Mouse (Mus musculus) A20 (cell line): ENCODE measurements around the gene Dag1.
A peak's percentile ranks its signal among the peaks of the same experiment; 100 is the strongest.

Experiments
- DNase-seq: peaks from one replicate; pipeline ENCODE4 v3.0.0-alpha.2; 2011; ENCODE audit warnings: low read depth, low spot score

Dag1 gene

GRCm38 (mm10) chr9:108188511-108188910, 75.2 kb downstream of the Dag1 start:
- DNase-seq: no peak

GRCm38 (mm10) chr9:108187616-108188015, 76.1 kb downstream of the Dag1 start:
- no peak for DNase-seq

GRCm38 (mm10) chr9:108185786-108186185, 78.0 kb downstream of the Dag1 start:
- no peak for DNase-seq

- DNase-seq: no peak
Measured at GRCm38 (mm10) chr9:108183531-108183994, 80.2 kb downstream of the Dag1 start.

- no peak for DNase-seq
Measured at GRCm38 (mm10) chr9:108182806-108183506, 80.8 kb downstream of the Dag1 start.

- DNase-seq: no peak
Measured at GRCm38 (mm10) chr9:108178391-108178790, 85.4 kb downstream of the Dag1 start.

- DNase-seq: no peak
Measured at GRCm38 (mm10) chr9:108175116-108175838, 88.5 kb downstream of the Dag1 start.

- no peak for DNase-seq
Measured at GRCm38 (mm10) chr9:108172777-108173350, 90.9 kb downstream of the Dag1 start.

- no peak for DNase-seq
Measured at GRCm38 (mm10) chr9:108169751-108170150, 94.0 kb downstream of the Dag1 start.

- no peak for DNase-seq
Measured at GRCm38 (mm10) chr9:108165143-108165542, 98.6 kb downstream of the Dag1 start.

GRCm38 (mm10) chr9:108163646-108164284, 100.0 kb downstream of the Dag1 start:
- no peak for DNase-seq

GRCm38 (mm10) chr9:108157891-108158290, 105.9 kb downstream of the Dag1 start:
- DNase-seq: no peak

- no peak for DNase-seq
Measured at GRCm38 (mm10) chr9:108157451-108157850, 106.3 kb downstream of the Dag1 start.

GRCm38 (mm10) chr9:108156786-108157185, 107.0 kb downstream of the Dag1 start:
- no peak for DNase-seq

- peak; percentile 54 for DNase-seq
Measured at GRCm38 (mm10) chr9:108154814-108155213, 108.9 kb downstream of the Dag1 start.
